Mouse (Mus musculus) megakaryocyte, embryonic 14.5 days (primary cell): ENCODE data around the gene Kri1.

Experiments
- FLI1 ChIP-seq: IDR thresholded peaks from 2 replicates; pipeline ENCODE4 v1.6.1; 2012; ENCODE audit warnings: low read length, inconsistent platforms, mixed read lengths
- GATA1 ChIP-seq: IDR thresholded peaks from 3 replicates; pipeline ENCODE4 v1.6.1; 2012; ENCODE audit warnings: mixed read lengths, low read length, inconsistent platforms, borderline replicate concordance

DNA sequence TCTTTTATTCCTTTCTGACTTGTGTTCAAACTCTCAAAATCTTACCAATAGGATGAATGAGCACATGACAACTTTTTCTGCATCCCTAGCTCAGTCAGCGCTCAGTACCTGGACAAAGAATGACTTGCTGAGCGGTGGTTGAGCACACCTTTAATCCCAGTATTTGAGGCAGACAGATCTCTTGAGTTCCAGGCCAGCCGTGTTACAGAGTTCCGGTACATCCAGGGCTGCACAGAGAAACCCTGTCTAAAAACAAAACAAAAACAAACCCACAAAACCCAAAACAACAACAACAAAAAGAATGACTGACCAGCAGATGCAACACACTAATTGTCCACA is 32.5 kb upstream of the Kri1 start:
- TF ChIP-seq GATA1 (no peak), FLI1 (no peak)
